Mouse (Mus musculus): ENCODE data around the gene Psmd9.

Gene Psmd9

DNA sequence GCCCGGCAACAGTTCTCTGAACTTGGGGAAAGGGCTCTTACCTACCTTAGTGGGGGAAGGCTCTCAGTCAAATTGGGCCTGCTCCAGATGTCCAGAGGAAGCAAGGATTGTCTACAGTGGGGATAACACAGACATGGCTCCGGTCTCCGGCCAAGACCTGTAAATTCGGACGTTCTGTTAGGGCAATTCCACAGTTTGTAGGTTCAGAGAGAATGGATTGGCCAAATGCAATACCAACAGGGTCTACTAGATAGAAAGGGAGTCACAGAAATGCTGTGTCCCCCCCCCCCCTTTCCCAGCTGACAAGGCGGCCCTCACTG is 31.3 kb upstream of the Psmd9 start:
- DNase-seq = no peak

DNA sequence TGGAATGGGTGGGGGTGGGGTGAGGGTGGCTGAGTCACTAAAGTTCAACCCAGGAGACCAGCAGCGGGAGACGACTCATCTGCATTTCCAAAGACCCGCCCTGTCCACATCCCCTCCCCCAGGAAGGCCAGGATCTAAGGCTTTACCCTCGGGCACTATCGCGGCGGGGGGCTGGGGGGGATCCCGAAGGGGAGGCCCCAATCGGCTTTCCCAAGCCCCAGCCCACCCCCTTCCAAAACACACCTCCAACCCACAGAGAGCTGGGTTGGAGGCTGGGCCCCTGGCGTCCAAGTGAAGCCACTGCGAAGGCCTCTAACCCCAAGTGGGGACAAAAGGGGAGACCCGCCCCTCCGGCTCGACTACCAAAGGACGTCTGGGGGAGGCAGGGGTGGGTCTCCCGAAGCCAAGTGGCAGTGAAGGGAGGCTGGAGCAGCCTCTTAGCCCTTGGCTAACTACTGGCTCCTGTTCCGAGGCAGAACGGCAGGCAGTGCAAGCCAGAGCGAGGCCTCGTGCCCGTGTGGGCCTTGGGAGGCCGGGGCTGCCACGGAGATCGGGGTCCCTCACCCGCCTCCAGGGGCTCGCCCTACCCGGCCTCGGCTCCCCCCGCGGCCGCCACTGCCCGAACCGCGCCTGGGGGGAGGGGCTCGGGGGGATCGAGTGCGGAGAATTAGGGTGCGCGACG is 30.8 kb upstream of the Psmd9 start:
- no peak for DNase-seq

DNA sequence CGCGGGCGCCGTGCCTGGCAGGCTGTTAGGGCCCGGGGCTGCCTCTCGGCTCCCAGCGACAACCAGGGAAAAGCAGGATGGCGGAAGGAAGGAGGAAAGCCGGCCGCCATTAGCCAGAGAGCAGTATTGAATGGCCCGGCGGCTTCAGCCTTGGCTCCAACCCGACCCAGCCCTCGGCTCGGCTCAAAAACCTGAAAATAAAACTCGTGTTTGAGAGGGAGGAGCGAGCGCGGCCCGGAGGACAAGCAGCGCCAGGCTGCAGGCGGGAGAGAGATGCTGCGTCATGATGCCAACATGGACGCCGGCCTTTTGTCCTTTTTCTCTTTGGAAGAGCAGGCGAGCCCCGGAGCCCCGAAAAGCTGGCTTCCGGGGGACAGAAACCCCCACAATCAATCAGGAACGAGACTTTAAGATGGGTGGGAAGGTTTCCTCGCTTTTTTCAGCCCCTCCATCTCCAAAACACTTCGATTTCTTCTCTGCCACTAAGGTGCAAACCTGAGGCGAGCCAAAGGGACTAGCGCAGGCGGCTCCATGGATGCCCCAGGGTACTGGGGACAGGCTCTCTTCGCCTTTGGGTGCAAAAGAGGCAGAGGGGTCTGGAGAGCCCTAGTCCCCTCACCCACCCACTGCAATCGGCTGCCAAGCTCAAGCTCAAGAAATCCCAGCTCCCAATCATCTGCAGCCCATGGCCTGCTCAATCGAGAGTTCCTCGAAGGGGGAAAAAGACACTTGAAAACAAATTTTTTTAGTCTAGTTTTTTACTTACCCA is 30.1 kb upstream of the Psmd9 start:
- peak; percentile 81 for DNase-seq

DNA sequence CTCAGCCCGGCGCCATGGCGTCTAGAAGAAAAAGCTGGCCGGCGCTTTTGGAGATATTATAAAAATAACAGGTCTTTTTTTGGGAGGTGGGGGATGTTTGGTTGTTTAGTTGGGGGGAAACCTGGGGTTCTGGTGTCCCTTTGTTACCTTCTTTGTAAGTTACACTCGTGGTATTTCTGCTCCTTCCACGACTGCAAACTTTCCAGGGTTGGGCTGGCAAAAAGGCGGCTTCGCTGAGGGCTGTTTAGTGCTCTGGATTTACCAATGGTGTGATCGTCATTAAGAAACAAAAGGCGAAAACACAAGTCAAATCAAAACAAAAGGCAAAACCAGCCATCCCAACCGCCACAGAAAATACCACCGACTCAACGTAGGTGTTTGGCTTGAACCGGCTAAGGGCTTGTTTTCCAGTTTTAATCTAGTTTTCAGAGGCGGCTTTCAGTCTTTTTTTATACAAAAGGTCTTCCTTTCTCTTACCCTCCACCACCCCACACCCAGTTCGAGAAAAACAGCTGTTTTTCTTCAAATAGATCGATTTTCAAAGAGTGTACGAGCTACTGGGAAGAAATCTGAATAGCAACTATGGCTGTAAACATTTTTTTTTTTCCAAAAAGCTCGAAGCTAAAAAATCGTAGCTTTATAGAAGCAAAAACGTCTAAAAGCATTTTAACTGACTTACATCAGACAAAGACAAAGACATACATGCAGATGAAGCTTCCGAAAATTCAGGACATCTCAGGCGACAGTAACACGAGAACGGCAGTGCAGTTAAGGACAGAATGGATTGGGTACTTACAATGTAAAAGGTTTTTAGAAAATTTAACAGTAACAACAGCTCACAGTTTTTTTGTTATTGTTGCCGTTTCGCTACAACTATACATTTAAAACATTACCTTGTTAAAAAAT is 29.2 kb upstream of the Psmd9 start:
- no peak for DNase-seq

DNA sequence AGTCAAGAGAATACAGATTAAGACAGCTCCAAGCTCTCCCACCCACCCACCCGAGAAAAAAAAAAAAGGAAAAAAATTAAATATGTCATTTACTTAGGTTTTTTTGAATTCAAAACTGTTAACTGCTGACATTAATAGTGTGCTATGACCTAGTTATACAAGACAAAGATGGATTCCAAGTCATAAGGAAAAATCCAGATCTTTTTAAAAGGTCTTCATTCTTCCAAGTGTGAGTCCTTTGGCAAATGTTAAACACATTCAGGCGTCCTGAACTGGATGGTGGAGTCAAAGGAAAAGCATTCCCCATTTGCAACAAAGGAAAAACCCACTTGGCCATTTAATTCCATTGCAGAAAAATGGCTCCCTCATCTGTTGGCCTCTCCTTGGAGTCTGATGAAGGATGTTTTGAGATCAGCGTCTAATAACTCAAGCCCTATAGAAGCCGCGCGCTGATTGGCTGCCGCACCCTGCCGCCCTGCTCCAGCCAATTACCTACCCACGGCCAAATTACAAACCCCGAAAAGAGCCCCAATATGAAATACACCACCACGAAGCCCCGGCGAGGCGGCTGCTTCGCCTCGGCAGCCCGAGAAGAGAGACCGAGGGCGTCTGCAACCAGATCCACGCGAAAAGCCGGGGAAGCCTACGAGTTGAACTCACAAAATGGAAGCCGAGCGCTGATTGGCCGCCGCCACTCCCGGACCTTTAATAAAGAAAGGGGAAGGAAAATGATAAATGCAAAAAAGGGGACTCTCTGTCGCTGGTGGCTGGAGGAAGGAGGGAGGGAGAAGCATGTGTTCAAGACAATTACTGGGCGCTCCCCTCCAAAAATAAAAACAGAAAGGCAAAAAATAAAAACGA is 28.3 kb upstream of the Psmd9 start:
- DNase-seq = peak; percentile 88

DNA sequence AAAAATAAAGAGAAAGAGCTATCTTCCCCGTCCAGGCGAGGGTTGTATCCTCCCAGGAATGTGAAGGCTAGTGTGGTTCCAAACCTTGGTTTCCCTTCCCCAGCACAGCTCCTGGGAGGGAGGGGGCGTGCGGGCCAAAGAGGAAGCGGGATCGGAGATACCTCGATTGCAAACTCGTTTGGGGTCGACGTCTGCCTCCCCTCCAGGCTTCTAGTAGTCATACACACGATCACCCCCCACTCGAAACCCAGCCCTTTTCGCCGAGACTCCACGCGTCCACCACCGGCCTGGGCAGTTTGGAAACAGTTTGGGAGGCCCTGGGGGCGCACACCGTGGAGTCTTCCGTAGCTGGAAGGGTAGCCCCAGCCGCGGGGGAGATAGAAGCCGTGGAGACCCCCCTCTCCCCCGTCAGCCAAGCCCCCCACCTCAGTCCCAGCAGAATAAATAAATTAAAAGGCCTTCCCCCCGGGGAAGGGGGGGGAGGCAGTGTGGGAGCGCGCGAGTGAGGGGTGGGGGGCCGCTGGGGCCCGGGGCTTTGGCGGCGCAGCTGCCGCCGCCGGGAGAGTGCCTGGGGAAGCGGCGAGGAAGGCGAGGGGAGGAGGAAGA is 27.6 kb upstream of the Psmd9 start:
- DNase-seq = peak; percentile 50

DNA sequence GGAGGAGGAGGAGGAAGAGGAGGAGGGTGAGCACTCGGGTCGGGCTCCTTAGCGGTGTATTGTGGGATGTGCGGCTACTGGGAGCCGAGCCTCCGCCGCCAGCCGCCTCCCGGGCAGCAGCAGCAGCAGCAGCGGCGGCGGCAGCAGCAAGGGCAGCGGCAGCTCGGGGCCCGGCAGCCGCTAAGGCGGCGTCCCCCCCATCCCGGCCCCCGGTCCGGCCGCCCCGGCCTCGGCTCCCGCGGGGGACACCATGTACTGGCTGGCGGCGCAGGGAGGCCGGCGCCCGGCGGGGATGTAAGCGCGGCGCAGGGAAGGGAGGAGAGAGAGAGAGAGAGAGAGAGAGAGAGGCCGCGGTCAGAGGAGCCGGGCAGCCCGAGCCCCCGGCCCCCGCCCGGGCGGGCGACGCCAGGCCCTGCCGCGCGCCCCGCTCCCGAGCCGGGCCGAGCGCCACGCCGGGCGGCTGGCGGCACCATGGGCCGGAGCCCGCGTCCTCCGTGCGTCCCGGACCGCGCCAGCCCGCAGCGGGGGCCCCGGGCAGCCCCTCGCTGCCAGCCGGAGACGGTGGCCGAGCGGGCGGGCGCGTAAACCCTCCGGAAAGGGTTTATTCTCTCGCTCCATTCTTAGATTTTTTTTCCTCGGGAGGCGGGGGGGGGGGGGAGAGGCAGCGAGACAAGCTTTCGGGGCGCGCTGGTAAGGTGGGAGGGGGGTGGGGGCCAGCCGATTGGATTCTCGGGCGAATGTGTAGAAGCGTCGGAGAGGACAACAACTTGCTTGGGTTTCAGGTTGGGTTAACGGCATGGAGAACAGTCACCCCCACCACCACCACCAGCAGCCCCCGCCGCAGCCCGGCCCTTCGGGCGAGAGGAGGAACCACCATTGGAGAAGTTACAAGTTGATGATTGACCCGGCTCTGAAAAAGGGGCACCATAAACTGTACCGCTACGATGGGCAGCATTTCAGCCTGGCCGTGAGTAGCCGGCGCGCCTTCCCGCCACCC is 26.8 kb upstream of the Psmd9 start, which contains the start of gene Setd1b:
TSS of gene Setd1b (plus strand) at position 33 of the 997 bp plus-strand sequence.
- no peak for DNase-seq

DNA sequence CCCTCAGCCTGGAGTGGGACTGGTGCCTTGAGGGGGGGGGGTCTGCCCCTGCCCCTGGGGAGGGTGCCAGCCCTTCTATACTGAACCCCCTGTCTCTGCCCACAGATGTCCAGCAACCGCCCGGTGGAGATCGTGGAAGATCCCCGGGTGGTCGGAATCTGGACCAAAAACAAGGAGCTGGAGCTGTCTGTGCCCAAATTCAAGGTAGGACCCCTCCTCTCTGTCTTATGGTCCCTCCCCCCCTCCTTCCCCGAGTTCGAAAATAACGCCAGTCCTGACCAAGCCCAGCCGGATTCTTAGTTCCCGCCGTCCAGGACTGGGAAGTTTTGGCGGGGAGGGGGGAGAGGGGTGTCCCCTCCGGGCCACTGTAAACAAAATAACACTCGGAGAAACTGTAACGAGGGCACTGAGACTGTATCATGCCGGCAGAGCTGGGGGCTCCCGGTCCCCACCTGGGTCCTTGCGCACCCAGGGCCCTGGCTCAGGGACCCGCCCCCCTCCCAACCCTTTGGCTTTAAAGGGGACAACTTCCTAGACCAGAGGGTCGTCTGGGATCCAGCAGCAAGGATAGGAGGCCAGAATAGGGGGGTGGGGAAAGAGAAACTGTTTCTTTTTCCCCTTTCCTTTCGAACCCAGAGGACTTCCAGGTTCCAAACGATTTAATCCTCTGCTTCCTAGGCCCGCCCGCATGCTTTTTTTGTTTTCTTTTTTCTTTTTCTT is 25.8 kb upstream of the Psmd9 start:
- no peak for DNase-seq

DNA sequence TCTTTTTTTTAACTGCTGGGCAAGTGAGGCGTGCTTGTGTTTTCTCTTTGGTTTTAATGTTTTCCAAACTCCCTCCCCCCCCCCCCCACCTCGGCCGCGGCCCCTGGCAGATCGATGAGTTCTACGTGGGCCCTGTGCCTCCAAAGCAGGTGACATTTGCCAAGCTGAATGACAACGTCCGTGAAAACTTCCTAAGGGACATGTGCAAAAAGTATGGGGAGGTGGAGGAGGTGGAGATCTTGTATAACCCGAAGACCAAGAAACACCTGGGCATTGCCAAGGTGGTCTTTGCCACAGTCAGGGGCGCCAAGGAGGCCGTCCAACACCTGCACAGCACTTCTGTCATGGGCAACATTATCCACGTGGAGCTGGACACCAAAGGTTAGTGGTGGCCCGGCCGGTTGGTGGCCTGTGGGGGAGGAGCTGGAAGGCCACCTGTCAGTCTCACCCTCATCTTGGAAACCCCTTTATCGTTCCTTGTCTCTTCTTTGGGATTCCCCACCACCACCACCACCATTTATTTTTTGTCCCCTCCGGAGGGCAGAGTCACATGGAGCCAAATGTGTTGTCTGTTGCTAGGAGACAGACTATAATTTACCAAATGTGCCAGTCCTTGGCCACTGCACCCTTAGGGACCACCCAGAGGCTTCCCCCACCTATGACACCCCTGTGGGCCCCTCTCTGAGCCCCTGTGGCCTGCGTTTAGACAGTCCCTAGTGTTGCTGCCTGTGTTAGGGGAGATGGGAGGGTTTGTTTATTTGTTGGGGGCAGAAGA is 25.1 kb upstream of the Psmd9 start:
- DNase-seq = no peak

DNA sequence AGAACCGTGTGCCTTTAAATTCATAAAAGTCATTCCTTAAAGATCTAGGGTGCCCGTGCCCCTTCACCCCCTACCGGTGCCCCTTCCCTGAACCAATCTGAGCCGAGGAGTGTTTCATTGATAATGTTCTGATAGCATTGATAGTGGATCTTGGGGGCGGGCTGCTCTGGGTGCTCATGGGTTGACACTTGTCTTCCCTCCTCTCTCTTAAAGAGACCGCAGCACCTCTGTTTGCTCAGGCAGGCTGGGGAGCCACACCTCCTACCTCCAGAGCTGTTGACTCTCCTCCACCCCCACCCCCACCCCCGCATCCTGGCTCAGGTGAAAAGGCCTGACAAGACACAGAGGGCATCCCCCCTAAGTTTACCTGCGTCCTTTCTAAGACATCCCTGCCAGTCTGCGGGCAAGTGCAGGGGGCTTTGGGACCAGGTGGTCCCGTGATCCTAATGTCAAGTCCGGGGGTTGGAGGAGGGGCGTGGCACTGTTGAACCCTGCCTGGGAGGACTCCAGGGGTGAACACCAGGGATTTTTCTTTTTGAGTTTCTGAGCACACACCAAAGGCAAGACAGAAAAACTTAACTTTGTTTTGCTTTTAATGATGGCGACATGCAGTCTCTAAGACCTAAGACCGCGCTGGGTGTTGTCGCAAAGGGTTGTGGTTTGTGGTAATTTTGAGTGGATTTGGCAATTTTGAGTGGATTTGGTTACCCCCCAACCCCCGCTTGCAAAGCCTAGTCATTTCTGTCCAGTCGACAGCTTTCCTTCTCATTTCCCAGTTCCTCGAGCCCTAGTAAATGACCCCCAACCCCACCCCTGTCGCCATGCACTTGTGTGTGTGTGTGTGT is 24.2 kb upstream of the Psmd9 start:
- no peak for DNase-seq

DNA sequence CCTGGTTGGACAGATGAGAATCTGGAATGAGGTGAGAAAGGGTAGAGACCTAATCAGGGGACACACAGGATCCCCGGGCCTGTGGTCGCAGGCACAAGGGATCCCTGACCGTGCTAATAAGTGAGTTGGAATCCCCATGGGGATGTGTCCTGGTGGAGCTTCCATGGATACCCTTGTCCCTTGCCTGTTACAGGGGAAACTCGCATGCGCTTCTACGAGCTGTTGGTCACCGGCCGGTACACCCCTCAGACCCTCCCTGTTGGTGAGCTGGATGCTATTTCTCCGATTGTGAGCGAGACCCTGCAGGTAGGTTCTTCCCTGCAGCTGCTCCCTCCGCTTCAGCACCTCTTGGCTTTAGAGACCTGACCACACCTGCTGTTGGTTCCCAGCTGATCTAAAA is 22.9 kb upstream of the Psmd9 start:
- DNase-seq = no peak

DNA sequence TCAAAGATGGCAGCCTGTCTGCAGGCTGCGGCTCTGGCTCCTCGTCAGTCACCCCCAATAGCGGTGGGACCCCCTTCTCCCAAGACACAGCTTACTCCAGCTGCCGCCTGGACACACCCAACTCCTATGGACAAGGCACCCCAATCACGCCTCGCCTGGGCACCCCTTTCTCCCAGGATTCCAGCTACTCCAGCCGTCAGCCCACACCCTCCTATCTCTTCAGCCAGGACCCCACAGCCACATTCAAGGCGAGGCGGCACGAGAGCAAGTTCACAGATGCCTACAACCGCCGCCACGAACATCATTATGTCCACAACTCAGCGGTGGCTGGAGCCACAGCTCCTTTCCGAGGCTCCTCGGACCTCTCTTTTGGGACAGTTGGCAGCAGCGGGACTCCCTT is 21.6 kb upstream of the Psmd9 start:
- DNase-seq = no peak

DNA sequence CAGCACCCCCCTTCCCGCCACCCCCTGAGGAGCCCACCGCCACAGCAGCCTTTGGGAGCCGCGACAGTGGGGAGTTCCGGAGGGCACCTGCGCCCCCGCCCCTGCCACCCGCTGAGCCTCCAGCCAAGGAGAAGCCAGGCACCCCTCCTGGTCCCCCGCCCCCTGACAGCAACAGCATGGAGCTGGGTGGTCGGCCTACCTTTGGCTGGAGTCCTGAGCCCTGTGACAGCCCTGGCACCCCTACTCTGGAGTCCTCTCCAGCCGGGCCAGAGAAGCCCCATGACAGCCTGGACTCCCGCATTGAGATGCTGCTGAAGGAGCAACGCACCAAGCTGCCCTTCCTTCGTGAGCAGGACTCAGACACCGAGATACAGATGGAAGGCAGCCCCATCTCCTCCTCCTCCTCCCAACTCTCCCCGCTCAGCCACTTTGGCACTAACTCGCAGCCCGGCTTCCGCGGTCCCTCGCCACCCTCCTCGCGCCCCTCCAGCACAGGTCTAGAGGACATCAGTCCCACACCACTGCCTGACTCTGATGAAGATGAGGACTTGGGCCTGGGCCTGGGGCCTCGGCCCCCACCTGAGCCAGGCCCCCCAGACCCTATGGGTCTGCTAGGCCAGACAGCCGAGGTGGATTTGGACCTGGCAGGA is 21.0 kb upstream of the Psmd9 start:
- no peak for DNase-seq

DNA sequence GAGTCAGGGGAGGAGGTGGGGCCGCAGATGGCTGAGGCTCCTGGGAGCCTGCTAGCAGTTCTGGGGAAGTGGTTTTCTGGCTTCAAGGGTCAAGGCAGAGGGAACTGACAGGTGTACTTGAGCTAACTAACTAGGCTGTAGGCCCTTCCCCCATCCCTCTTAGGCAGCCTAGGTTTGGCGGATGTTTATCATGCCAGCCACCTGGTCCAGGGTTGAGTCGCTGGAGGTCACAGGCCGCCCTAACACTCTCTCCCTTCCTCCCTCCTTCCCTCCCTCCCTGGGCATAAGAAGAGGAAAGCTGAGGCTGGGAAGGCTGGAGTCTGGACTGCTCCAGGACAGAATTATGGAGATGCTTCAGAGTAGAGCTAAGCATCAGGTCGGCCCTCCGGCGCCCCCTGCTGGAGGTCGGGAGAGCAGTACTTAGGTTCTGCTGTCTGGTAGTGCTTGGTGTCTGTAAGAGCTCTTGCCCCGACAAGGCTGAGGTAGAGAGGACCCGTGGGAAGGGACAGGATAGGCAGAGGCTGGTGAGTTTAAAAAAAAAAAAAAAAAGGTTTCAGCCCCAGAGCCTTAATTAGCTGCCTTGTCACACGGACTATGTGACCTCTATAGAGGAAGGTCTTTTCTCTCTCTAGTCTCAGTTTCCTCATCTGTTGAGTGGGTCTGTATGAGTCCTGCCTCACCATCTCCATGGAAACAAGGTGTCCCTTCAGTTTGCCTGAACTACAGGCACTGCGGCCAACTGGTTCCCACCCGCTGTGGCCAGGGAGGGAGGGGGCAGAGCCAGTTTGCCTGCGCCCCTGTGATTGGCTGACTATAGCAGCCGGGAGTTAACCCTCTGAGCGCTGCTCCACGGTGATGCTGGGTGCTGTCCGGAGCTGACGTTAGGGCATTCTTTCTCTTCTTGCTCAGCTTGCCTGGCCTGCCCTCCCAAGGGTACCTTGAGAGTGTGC is 19.5 kb upstream of the Psmd9 start:
- DNase-seq = peak; percentile 93

DNA sequence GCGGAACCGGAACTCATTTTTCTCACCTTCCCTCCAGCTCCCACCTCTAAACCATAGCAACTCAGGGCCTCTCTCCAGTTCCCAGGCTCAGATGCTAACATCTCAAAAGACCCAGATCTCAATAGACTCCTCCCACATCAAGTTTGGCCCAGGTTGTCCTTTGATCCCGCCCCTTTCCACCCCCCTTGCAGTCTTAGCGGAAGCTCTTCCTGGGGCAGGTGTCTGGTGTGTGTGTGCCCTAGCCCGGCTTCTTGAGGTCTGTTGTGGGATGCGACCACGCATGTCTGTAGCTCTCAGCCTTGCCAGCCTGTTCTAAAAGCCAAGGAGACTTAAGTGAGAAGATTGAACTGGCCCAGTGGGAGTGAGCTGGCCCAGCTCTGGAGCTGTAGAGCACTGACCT is 18.6 kb upstream of the Psmd9 start:
- no peak for DNase-seq

DNA sequence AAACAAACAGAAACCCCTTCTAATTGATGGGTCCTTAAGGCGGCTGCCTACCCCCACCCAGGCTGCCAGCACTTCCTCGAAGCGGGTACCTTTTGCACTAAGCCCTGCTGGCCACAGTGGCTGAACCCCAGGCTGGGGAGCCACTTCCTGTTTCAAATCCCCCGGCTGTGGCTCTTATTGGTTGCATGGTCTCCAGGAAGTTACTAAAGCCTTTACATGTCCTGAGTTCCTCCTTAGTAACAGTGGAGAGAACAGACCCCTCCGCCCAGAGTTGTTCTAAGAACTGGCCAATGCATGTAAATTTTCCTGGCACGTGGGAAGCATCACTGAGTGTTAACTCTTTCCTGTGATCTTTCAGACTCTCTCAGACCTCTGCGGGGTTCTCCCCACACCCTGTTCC is 18.1 kb upstream of the Psmd9 start:
- no peak for DNase-seq

Data from right cerebral cortex, postnatal 14 days (tissue).